Mouse (Mus musculus): ENCODE measurements at regions not wholly inside any gene's neighbourhood (a gene's known extent, or its start where the extent isn't known, plus 50 kb on each side); places are given as distances from the start of the nearest gene placed in this dataset.

DNA sequence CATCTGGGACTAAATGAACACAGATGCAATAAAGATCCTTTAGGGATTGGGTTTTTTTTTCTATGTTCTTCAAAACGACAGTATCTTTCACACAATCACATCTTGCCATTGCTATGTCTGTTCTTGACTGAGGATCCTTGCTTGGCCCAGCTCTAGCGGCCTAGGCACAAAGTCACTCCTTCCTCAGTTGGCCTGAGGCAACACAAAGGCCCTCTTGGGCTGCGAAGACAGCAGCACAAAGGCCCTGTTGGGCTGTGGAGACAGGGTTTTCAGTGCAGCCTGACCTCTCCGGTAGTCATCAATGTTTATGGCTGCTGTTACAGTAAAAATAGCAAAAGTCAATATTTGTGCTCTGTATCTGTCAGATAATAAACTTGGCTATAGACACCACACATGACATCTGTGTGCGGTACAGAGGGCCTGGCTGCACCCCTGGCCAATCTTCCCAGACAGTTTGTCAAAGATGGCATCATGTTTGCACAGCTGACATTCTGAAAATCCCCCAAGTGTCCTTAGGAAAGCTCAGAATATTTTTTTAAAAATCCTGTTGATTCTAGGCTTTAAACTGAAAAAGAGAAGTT is 250.9 kb upstream of the Elac2 start:
- TF ChIP-seq POLR2A (IDR thresholded peaks at IDR 0.05; ENCODE audit: borderline replicate concordance, low read depth, low read length) (no peak), CTCF (IDR thresholded peaks at IDR 0.05; ENCODE audit: low read depth, low read length) (no peak)

Measured in bone marrow macrophage, adult 2 months (primary cell).